Mouse (Mus musculus): ENCODE results near the gene D5Ertd579e. TPM values are rescaled to one million over a fixed set of nuclear protein-coding genes. Genes with fewer than 3 reads are reported as not detected.

D5Ertd579e gene
- polyA plus RNA-seq, 1 experiment from 2014 or later = 16.7 TPM

GRCm38 (mm10) chr5:36719135-36719534 is 23.3 kb upstream of the D5Ertd579e start:
- H3K27me3 ChIP-seq (replicated peaks) = no peaks in the 10 kb centered on the region
- ATAC-seq = no peak
- WGBS = 80% methylated on average over 5 of the region's 5 CpGs

GRCm38 (mm10) chr5:36717889-36718288 is 22.1 kb upstream of the D5Ertd579e start:
- no peak overlapping the region for H3K27ac ChIP-seq
- H3K9me3 ChIP-seq = no peaks in the 10 kb centered on the region
- no peak overlapping the region for H3K4me3 ChIP-seq (replicated peaks)
- no peaks in the 10 kb centered on the region for H3K27me3 ChIP-seq (replicated peaks)
- no peak for ATAC-seq
- H3K4me2 ChIP-seq (replicated peaks) = no peak overlapping the region
- 67% methylated on average over 3 of the region's 3 CpGs for WGBS
- no peak overlapping the region for H3K9ac ChIP-seq
- H3K4me1 ChIP-seq (replicated peaks) = peaks cover 16% of the 10 kb centered on the region; the same call in 1 of the 2 replicates
- no peaks in the 10 kb centered on the region for H3K36me3 ChIP-seq

More at GRCm38 (mm10) chr5:36719135-36719534, 23.3 kb upstream of the D5Ertd579e start:
- Histone ChIP-seq H3K4me1 (replicated peaks) (0 out of 2 replicates have a peak, but pooled peaks cover 6% of the 10 kb centered on the region), H3K36me3 (no peaks in the 10 kb centered on the region), H3K4me3 (replicated peaks) (no peak overlapping the region), H3K9me3 (no peaks in the 10 kb centered on the region), H3K27ac (no peak overlapping the region), H3K4me2 (replicated peaks) (no peak overlapping the region), H3K9ac (no peak overlapping the region)

DNA sequence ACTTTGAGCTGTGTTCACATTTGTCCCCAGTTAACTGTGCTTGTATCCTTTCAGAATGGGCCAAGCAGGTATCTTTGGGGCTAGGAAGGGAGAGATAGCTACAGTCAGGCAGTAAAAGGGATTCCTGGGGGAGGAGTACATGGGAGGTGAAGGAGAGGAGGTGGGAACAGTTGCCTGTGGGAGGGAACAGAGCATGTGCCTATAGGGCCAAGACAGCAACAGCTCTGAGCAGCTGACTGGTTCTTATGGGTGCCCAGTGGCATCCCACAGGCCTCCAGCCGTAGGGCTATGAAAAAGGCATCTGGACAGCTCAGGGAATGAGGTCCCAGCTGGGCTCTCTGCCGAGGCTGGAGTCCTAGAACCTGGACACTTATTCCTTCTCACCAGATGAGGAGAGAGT is 21.0 kb upstream of the D5Ertd579e start:
- no peak overlapping the region for H3K9ac ChIP-seq
- no peak overlapping the region for H3K4me2 ChIP-seq (replicated peaks)
- H3K36me3 ChIP-seq = no peaks in the 10 kb centered on the region
- H3K27ac ChIP-seq = no peak overlapping the region
- H3K4me3 ChIP-seq (replicated peaks) = no peak overlapping the region
- 59% methylated on average over 2 of the region's 2 CpGs for WGBS
- H3K27me3 ChIP-seq (replicated peaks) = no peaks in the 10 kb centered on the region
- peaks cover 26% of the 10 kb centered on the region; the same call in 1 of the 2 replicates for H3K4me1 ChIP-seq (replicated peaks)
- H3K9me3 ChIP-seq = no peaks in the 10 kb centered on the region
- no peak for ATAC-seq

DNA sequence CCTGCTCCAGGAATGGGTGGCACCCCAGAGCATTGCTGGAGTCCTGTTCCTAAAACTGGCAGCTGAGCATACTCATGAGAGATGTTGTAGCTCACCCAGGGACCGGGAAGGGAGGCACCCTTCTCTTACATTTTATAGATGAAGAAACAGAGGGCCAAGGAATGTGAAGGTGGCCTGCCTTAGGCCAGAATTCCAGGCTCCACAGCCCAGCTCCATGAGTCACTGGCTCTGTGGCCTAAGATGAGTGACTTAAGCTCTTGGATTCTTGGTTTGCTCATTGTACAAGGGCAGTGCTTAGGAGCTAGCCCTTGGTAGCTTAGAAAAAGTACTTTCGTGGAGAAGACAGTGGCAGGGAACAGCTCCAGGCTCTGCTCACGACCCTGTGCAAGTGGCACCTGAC is 19.0 kb upstream of the D5Ertd579e start:
- H3K27ac ChIP-seq = no peak overlapping the region
- H3K4me1 ChIP-seq (replicated peaks) = peaks cover 28% of the 10 kb centered on the region; the same call in 1 of the 2 replicates
- H3K9ac ChIP-seq = no peak overlapping the region
- no peak for ATAC-seq
- no peaks in the 10 kb centered on the region for H3K27me3 ChIP-seq (replicated peaks)
- 70% methylated on average over 3 of the region's 3 CpGs for WGBS
- no peaks in the 10 kb centered on the region for H3K36me3 ChIP-seq
- H3K9me3 ChIP-seq = no peaks in the 10 kb centered on the region
- no peak overlapping the region for H3K4me2 ChIP-seq (replicated peaks)
- no peak overlapping the region for H3K4me3 ChIP-seq (replicated peaks)

DNA sequence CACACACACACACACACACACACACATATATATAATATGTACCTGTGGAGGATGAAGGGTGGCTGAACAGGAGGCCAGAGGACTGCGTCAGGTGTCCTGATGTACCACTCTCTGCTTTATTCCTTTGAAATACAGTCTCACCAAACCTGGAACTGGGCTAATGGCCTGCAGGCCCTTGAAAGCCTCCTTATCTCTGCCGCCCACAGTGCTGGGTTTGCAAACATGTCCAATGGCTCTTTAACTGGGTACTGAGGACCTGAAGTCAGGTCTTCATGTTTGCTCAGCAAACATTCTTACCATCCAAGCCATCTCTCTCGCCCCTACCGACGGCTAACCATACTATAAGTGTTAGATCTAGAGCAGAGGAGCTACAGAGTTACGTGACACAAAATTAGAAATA is 17.9 kb upstream of the D5Ertd579e start:
- Histone ChIP-seq H3K36me3 (no peaks in the 10 kb centered on the region), H3K9me3 (no peaks in the 10 kb centered on the region), H3K27ac (peak overlapping the region; percentile 89; the same call in 1 of the 2 replicates), H3K4me1 (replicated peaks) (peaks cover 28% of the 10 kb centered on the region; the same call in 1 of the 2 replicates), H3K4me2 (replicated peaks) (0 out of 2 replicates have a peak overlapping the region, but pooled peaks have one; percentile 71), H3K27me3 (replicated peaks) (no peaks in the 10 kb centered on the region), H3K9ac (no peak overlapping the region; the same call in 1 of the 2 replicates), H3K4me3 (replicated peaks) (no peak overlapping the region)
- WGBS = 67% methylated on average over 6 of the region's 6 CpGs
- peak; percentile 18 for ATAC-seq

- H3K4me3 ChIP-seq (replicated peaks) = peak overlapping the region; percentile 34
- H3K27me3 ChIP-seq (replicated peaks) = no peaks in the 10 kb centered on the region
- peak overlapping the region; percentile 44 for H3K9ac ChIP-seq
- no peaks in the 10 kb centered on the region for H3K36me3 ChIP-seq
- H3K9me3 ChIP-seq = no peaks in the 10 kb centered on the region
- peak overlapping the region; percentile 89 for H3K27ac ChIP-seq
- 4% methylated on average over 31 of the region's 31 CpGs for WGBS
- H3K4me1 ChIP-seq (replicated peaks) = peaks cover 28% of the 10 kb centered on the region; the same call in 1 of the 2 replicates
- peak; percentile 98 for ATAC-seq
- H3K4me2 ChIP-seq (replicated peaks) = peak overlapping the region; percentile 71
These were observed 17.0 kb upstream of the D5Ertd579e start for GRCm38 (mm10) chr5:36712553-36713534.

DNA sequence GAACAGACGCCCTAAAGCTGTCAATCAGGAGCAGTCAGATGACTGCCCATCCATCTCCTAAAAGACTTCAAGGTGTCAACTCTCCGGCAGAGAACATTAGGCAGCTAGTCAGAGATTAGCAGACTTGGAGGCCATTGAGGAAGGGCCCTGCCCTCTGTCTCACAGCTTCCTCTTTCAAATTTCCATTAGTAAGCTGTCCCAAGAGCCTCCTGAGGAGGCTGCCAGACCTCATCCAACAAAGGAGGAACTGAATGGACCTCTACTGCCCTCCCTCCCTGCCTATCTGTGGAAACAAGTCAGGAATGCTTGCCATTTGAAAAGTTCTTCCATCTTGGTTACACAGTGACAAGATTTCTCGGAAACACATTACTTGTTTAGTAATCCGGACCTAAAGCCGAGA is 16.0 kb upstream of the D5Ertd579e start:
- no peak for ATAC-seq
- H3K4me1 ChIP-seq (replicated peaks) = peaks cover 28% of the 10 kb centered on the region; the same call in 1 of the 2 replicates
- H3K27me3 ChIP-seq (replicated peaks) = no peaks in the 10 kb centered on the region
- 59% methylated on average over 5 of the region's 5 CpGs for WGBS
- peak overlapping the region; percentile 89 for H3K27ac ChIP-seq
- no peak overlapping the region for H3K4me3 ChIP-seq (replicated peaks)
- H3K36me3 ChIP-seq = no peaks in the 10 kb centered on the region
- peak overlapping the region; percentile 71; the same call in 1 of the 2 replicates for H3K4me2 ChIP-seq (replicated peaks)
- H3K9ac ChIP-seq = no peak overlapping the region
- H3K9me3 ChIP-seq = no peaks in the 10 kb centered on the region

- Histone ChIP-seq H3K9ac (no peak overlapping the region), H3K4me3 (replicated peaks) (no peak overlapping the region), H3K4me1 (replicated peaks) (no peaks in the 10 kb centered on the region), H3K27me3 (replicated peaks) (no peaks in the 10 kb centered on the region), H3K27ac (no peak overlapping the region), H3K4me2 (replicated peaks) (no peak overlapping the region), H3K36me3 (no peaks in the 10 kb centered on the region), H3K9me3 (no peaks in the 10 kb centered on the region)
- WGBS = 84% methylated on average over 5 of the region's 5 CpGs
- no peak for ATAC-seq
These were observed 10.0 kb upstream of the D5Ertd579e start for GRCm38 (mm10) chr5:36705792-36706191.

DNA sequence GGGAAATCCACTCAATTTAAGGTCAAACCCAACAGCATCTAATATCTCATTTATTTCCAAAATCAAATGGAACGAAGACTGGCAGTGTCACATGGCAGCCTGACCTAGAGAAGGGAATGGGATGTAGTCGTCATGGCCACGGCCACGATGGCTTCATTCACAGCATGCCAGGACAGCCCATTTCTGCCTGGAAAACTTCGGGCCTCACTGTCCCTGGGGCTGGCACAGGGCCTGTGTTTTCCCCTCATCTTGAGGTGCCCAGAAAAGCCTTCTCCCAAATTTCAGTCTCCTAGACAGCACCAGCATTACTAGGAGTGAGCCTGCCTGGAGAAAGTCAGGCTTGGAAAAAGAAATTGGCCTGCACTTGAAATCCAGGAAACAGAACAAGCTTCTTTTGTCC is 9.6 kb upstream of the D5Ertd579e start:
- H3K4me1 ChIP-seq (replicated peaks) = no peaks in the 10 kb centered on the region
- H3K36me3 ChIP-seq = no peaks in the 10 kb centered on the region
- no peak overlapping the region for H3K4me2 ChIP-seq (replicated peaks)
- H3K9ac ChIP-seq = no peak overlapping the region
- no peak overlapping the region for H3K4me3 ChIP-seq (replicated peaks)
- no peak overlapping the region for H3K27ac ChIP-seq
- H3K9me3 ChIP-seq = no peaks in the 10 kb centered on the region
- ATAC-seq = no peak
- no peaks in the 10 kb centered on the region for H3K27me3 ChIP-seq (replicated peaks)
- WGBS = 82% methylated on average over 5 of the region's 5 CpGs

DNA sequence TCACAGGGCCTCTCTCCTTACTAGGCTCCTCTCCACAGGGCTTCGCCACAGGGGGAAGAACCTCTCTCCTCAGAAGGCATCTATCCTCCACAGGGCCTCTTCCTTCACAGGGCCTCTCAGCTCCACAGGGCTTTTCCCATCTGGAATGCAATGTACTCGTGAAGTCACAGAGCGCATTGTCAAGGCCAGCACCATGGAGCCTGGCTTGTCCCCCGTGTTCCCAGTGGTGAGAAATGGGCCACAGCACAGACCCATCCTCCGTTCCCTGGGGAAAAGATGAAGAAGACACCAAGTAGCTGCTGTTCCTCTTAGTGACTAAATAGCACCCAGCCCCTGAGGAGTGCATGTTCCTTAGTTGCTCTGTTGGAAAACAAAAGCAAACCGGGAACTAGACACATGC is 8.9 kb upstream of the D5Ertd579e start:
- Histone ChIP-seq H3K4me1 (replicated peaks) (no peaks in the 10 kb centered on the region), H3K4me2 (replicated peaks) (no peak overlapping the region), H3K36me3 (no peaks in the 10 kb centered on the region), H3K9me3 (no peaks in the 10 kb centered on the region), H3K27ac (no peak overlapping the region), H3K4me3 (replicated peaks) (no peak overlapping the region), H3K9ac (no peak overlapping the region), H3K27me3 (replicated peaks) (no peaks in the 10 kb centered on the region)
- ATAC-seq = no peak
- 78% methylated on average over 6 of the region's 6 CpGs for WGBS

GRCm38 (mm10) chr5:36700939-36701620 is 5.3 kb upstream of the D5Ertd579e start:
- Histone ChIP-seq H3K27ac (peak overlapping the region; percentile 60), H3K9ac (no peak overlapping the region), H3K36me3 (no peaks in the 10 kb centered on the region), H3K27me3 (replicated peaks) (no peaks in the 10 kb centered on the region), H3K4me3 (replicated peaks) (no peak overlapping the region), H3K9me3 (no peaks in the 10 kb centered on the region), H3K4me1 (replicated peaks) (peaks cover 8% of the 10 kb centered on the region; the same call in 1 of the 2 replicates), H3K4me2 (replicated peaks) (0 out of 2 replicates have a peak overlapping the region, but pooled peaks have one; percentile 11)
- ATAC-seq = peak; percentile 81
- 59% methylated on average over 6 of the region's 6 CpGs for WGBS

DNA sequence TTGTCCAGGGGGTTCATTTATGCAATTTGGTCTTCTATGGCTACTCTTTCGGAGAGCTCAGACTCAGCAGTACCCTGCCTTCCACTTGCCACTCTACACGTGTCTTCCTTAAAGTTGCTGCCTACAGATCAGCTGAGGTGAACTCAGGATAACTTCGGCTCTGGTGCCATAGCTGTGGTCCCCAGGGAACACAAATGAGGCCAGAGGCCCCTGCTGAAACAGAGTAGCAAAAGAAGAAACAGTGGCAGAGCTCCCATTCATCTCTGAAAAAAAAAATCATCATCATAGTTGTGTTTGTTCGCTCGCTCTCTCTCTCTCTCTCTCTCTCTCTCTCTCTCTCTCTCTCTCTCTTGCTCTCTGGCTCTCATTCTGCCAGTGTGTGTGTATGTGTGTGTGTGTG is 2.9 kb upstream of the D5Ertd579e start:
- 72% methylated on average over 5 of the region's 5 CpGs for WGBS

More for the DNA sequence above, 2.9 kb upstream of the D5Ertd579e start:
- no peak overlapping the region for H3K4me3 ChIP-seq (replicated peaks)
- no peaks in the 10 kb centered on the region for H3K27me3 ChIP-seq (replicated peaks)
- no peak overlapping the region for H3K4me2 ChIP-seq (replicated peaks)
- no peak overlapping the region for H3K9ac ChIP-seq
- H3K36me3 ChIP-seq = no peaks in the 10 kb centered on the region
- no peak for ATAC-seq
- no peaks in the 10 kb centered on the region for H3K9me3 ChIP-seq
- peaks cover 14% of the 10 kb centered on the region for H3K4me1 ChIP-seq (replicated peaks)
- H3K27ac ChIP-seq = no peak overlapping the region
